Mouse (Mus musculus) embryonic facial prominence, embryonic 14.5 days (tissue): ENCODE measurements around the gene Ap4b1. TPM values are rescaled to one million over a fixed set of nuclear protein-coding genes. Genes with fewer than 3 reads are reported as not detected.
A peak's percentile ranks its signal among the peaks of the same experiment; 100 is the strongest.
"Not testable (repeated sequence)": the region's sequence is repeated elsewhere in the genome, so short reads cannot be mapped to it uniquely, and the experiment has no call there.

ENCODE experiments used
- ATAC-seq: fragments of 200-750 bp; cut with Nextera tagmentation; 2 replicates; pipeline ENCODE4 v1.8.0; 2017; ENCODE audit warnings: low read depth, moderate number of reproducible peaks, moderate TSS enrichment
- DNase-seq: peaks from one replicate; pipeline ENCODE4 v3.0.0-alpha.2; 2015; ENCODE audit warnings: low spot score
- H3K27ac ChIP-seq: fragments of 300-500 bp; sonication (generic); replicated peaks from 2 replicates; pipeline ENCODE4 v1.5.1; 2014; ENCODE audit warnings: low read depth, mild to moderate bottlenecking, low read length, moderate library complexity
- H3K27me3 ChIP-seq: fragments of 300-500 bp; sonication (generic); replicated peaks from 2 replicates; pipeline ENCODE4 v1.6.1; 2014; ENCODE audit warnings: low read length; ENCODE audit not compliant: control insufficient read depth, insufficient read depth
- H3K36me3 ChIP-seq: fragments of 300-500 bp; sonication (generic); 2 replicates; pipeline ENCODE4 v1.6.1; 2014; ENCODE audit warnings: low read length, mixed read lengths; ENCODE audit not compliant: control insufficient read depth, insufficient read depth
- H3K4me1 ChIP-seq: fragments of 300-500 bp; sonication (generic); 2 replicates; pipeline ENCODE4 v1.6.1; 2014; ENCODE audit warnings: antibody characterized with exemption, low read length; ENCODE audit not compliant: control insufficient read depth, insufficient read depth
- H3K4me2 ChIP-seq: fragments of 300-500 bp; sonication (generic); 2 replicates; pipeline ENCODE4 v1.6.1; 2014; ENCODE audit warnings: low read depth, mild to moderate bottlenecking, low read length, moderate library complexity, mixed read lengths
- H3K4me3 ChIP-seq: fragments of 300-500 bp; sonication (generic); 2 replicates; pipeline ENCODE4 v1.5.1; 2014; ENCODE audit warnings: low read depth, mild to moderate bottlenecking, low read length
- H3K9ac ChIP-seq: fragments of 300-500 bp; sonication (generic); 2 replicates; pipeline ENCODE4 v1.6.1; 2014; ENCODE audit warnings: low read depth, mild to moderate bottlenecking, low read length, moderate library complexity, mixed read lengths
- H3K9me3 ChIP-seq: fragments of 300-500 bp; sonication (generic); 2 replicates; pipeline ENCODE4 v1.6.1; 2016; ENCODE audit warnings: low read length; ENCODE audit not compliant: control insufficient read depth
- WGBS: fragments of 180-500 bp; shearing (Covaris S2); extraction: QIAGEN DNeasy Blood & Tissue Kit; methylation state at CpG from one replicate; pipeline ENCODE4 v1.1.7; 2014; 5-methylcytosine and 5-hydroxymethylcytosine counted together
- polyA plus RNA-seq: library from polyadenylated mRNA; unstranded; fragments of >200 nt; fragmentation: Nextera tagmentation; extraction: Ambion mirVana; gene quantifications from 2 replicates; pipeline ENCODE4 v1.2.1, GENCODE M21; 2014

Gene Ap4b1
- polyA plus RNA-seq, 1 experiment from 2014 or later = 23.9 TPM

- Histone ChIP-seq H3K27ac (no peak overlapping the region), H3K27me3 (no peaks in the 10 kb centered on the region), H3K4me3 (no peak overlapping the region), H3K9ac (no peak overlapping the region), H3K36me3 (no peaks in the 10 kb centered on the region), H3K4me2 (no peak overlapping the region), H3K4me1 (no peaks in the 10 kb centered on the region), H3K9me3 (no peaks in the 10 kb centered on the region)
- ATAC-seq (no peak), DNase-seq (no peak)
- WGBS = 78% methylated on average over 10 of the region's 10 CpGs
Observed at GRCm38 (mm10) chr3:103835951-103836310, 26.6 kb downstream of the Ap4b1 start.

- no peak for DNase-seq
- no peaks in the 10 kb centered on the region for H3K4me1 ChIP-seq
- no peak overlapping the region for H3K27ac ChIP-seq
- H3K4me2 ChIP-seq = no peak overlapping the region
- H3K4me3 ChIP-seq = no peak overlapping the region
- no peak overlapping the region for H3K9ac ChIP-seq
- WGBS = 91% methylated on average over 5 of the region's 5 CpGs
- H3K36me3 ChIP-seq = no peaks in the 10 kb centered on the region
- no peak for ATAC-seq
- no peaks in the 10 kb centered on the region for H3K27me3 ChIP-seq
- H3K9me3 ChIP-seq = no peaks in the 10 kb centered on the region
Observed at GRCm38 (mm10) chr3:103836453-103836852, 27.1 kb downstream of the Ap4b1 start.

GRCm38 (mm10) chr3:103839711-103840110, 30.4 kb downstream of the Ap4b1 start:
- no peak overlapping the region for H3K27ac ChIP-seq
- no peaks in the 10 kb centered on the region for H3K36me3 ChIP-seq
- H3K27me3 ChIP-seq = no peaks in the 10 kb centered on the region
- no peaks in the 10 kb centered on the region for H3K9me3 ChIP-seq
- H3K4me2 ChIP-seq = no peak overlapping the region
- H3K9ac ChIP-seq = no peak overlapping the region
- ATAC-seq = no peak
- 85% methylated on average over 6 of the region's 6 CpGs for WGBS
- H3K4me3 ChIP-seq = no peak overlapping the region
- no peaks in the 10 kb centered on the region for H3K4me1 ChIP-seq
- no peak for DNase-seq

GRCm38 (mm10) chr3:103840195-103840594, 30.9 kb downstream of the Ap4b1 start:
- not testable (repeated sequence) for ATAC-seq, H3K27me3 ChIP-seq, H3K9me3 ChIP-seq, H3K4me2 ChIP-seq, H3K36me3 ChIP-seq, H3K4me3 ChIP-seq, H3K27ac ChIP-seq, H3K4me1 ChIP-seq, DNase-seq, H3K9ac ChIP-seq
- 89% methylated on average over 3 of the region's 3 CpGs for WGBS

GRCm38 (mm10) chr3:103840946-103841345, 31.6 kb downstream of the Ap4b1 start:
- ATAC-seq, H3K4me3 ChIP-seq, H3K27me3 ChIP-seq, H3K27ac ChIP-seq, H3K4me1 ChIP-seq, DNase-seq, H3K9me3 ChIP-seq, H3K36me3 ChIP-seq, H3K9ac ChIP-seq, H3K4me2 ChIP-seq: not testable (repeated sequence)
- 93% methylated on average over 7 of the region's 7 CpGs for WGBS

- no peaks in the 10 kb centered on the region for H3K4me1 ChIP-seq
- H3K9me3 ChIP-seq = no peaks in the 10 kb centered on the region
- 70% methylated on average over 9 of the region's 9 CpGs for WGBS
Observed at GRCm38 (mm10) chr3:103850644-103851363, 41.5 kb downstream of the Ap4b1 start.

GRCm38 (mm10) chr3:103851481-103851880, 42.2 kb downstream of the Ap4b1 start:
- 86% methylated on average over 6 of the region's 6 CpGs for WGBS
- Histone ChIP-seq H3K9ac (no peak overlapping the region), H3K9me3 (no peaks in the 10 kb centered on the region), H3K4me1 (no peaks in the 10 kb centered on the region), H3K36me3 (no peaks in the 10 kb centered on the region), H3K4me2 (no peak overlapping the region), H3K4me3 (no peak overlapping the region), H3K27me3 (no peaks in the 10 kb centered on the region), H3K27ac (no peak overlapping the region)
- ATAC-seq = no peak
- DNase-seq = no peak

More at GRCm38 (mm10) chr3:103850644-103851363, 41.5 kb downstream of the Ap4b1 start:
- H3K27ac ChIP-seq = no peak overlapping the region
- H3K36me3 ChIP-seq = no peaks in the 10 kb centered on the region
- H3K4me3 ChIP-seq = no peak overlapping the region
- ATAC-seq (no peak), DNase-seq (no peak)
- H3K27me3 ChIP-seq = no peaks in the 10 kb centered on the region
- no peak overlapping the region for H3K9ac ChIP-seq
- H3K4me2 ChIP-seq = no peak overlapping the region

- WGBS = 87% methylated on average over 8 of the region's 8 CpGs
- no peak for ATAC-seq
- Histone ChIP-seq H3K4me3 (no peak overlapping the region), H3K9ac (no peak overlapping the region), H3K36me3 (no peaks in the 10 kb centered on the region), H3K27me3 (no peaks in the 10 kb centered on the region), H3K9me3 (no peaks in the 10 kb centered on the region), H3K4me2 (no peak overlapping the region), H3K27ac (no peak overlapping the region), H3K4me1 (no peaks in the 10 kb centered on the region)
- no peak for DNase-seq
Observed at GRCm38 (mm10) chr3:103851882-103852281, 42.6 kb downstream of the Ap4b1 start.

- Histone ChIP-seq H3K4me2 (no peak overlapping the region), H3K4me3 (no peak overlapping the region), H3K9me3 (no peaks in the 10 kb centered on the region), H3K4me1 (no peaks in the 10 kb centered on the region), H3K36me3 (no peaks in the 10 kb centered on the region), H3K27ac (no peak overlapping the region), H3K27me3 (no peaks in the 10 kb centered on the region), H3K9ac (no peak overlapping the region)
- WGBS = 67% methylated on average over 3 of the region's 3 CpGs
- peak; percentile 39 for DNase-seq
- no peak for ATAC-seq
Observed at GRCm38 (mm10) chr3:103852565-103853299, 43.4 kb downstream of the Ap4b1 start.
